Mouse (Mus musculus): ENCODE data around the gene Slc12a9. TPM values are rescaled to one million over a fixed set of nuclear protein-coding genes. Genes with fewer than 3 reads are reported as not detected.

Slc12a9 gene
- total and polyA plus RNA-seq, 3 experiments: 3.0 to 11.1 (median 7.9) TPM

DNA sequence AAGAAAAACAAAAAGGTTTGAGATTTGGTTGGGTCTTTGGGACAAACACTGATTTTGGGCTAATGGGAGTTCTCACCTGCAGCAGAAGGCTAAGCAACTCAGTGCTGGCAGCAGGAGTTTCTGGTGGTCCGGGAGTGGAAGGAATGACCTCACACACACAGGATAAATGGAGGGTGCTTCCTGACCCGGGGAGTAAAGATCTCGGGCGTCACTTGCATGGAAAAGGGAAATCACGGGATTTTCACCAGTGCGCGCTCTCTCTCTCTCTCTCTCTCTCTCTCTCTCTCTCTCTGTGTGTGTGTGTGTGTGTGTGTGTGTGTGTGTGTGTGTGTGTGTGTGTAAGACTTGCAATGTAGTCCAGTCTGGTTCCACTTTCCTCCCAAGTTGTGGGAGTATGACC lies 14.5 kb upstream of the Slc12a9 start:
- H3K36me3 ChIP-seq (replicated peaks in 1 of 2; ENCODE audit: control insufficient read depth in 1 of 2, insufficient read depth in 1 of 2, low read length in 1 of 2): no peaks in the 10 kb centered on the region
- H3K4me2 ChIP-seq (ENCODE audit: insufficient read depth, low read depth, poor library complexity, severe bottlenecking): no peak overlapping the region
- no peak overlapping the region for H3K4me3 ChIP-seq (replicated peaks in 1 of 3; ENCODE audit: low read depth in 2 of 3, low read length in 2 of 3, poor library complexity in 1 of 3)
- peaks cover 6% of the 10 kb centered on the region for H3K9me3 ChIP-seq (replicated peaks; ENCODE audit: low read length)
- in situ Hi-C loops (cut with MboI; ENCODE audit: low pct_ligation_motif_present, low pct_unique_long_range_greater_than_20kb, low sequenced_read_pairs): no loop called here
- TF ChIP-seq MXI1 (IDR thresholded peaks at IDR 0.05; ENCODE audit: low read depth, low read length) (no peak), ZC3H11A (IDR thresholded peaks at IDR 0.05; ENCODE audit: low read depth, low read length) (no peak), NELFE (IDR thresholded peaks at IDR 0.05; ENCODE audit: low read depth, low read length) (no peak), UBTF (IDR thresholded peaks at IDR 0.05; ENCODE audit: low read depth, low read length) (no peak), USF1 (IDR thresholded peaks at IDR 0.05; ENCODE audit: low read depth, low read length) (no peak), JUND (conservative IDR thresholded peaks at IDR 0.05; ENCODE audit: low read depth, low read length) (no peak), POLR2AphosphoS2 (IDR thresholded peaks at IDR 0.05; ENCODE audit: low read depth, low read length) (no peak), MAFK (IDR thresholded peaks at IDR 0.05; ENCODE audit: insufficient replicate concordance, low read length) (no peak), TBP (conservative IDR thresholded peaks at IDR 0.05; ENCODE audit: low read depth, low read length) (no peak), CTCF (conservative IDR thresholded peaks at IDR 0.05 in 1 of 2, IDR thresholded peaks at IDR 0.05 in 1 of 2; ENCODE audit: low read depth in 2 of 2, low read length in 2 of 2) (no peak), SMC3 (IDR thresholded peaks at IDR 0.05; ENCODE audit: low read depth, low read length) (no peak), JUN (IDR thresholded peaks at IDR 0.05; ENCODE audit: insufficient read depth, low read depth, low read length) (no peak), MAZ (IDR thresholded peaks at IDR 0.05; ENCODE audit: low read depth, low read length) (no peak), MEF2A (IDR thresholded peaks at IDR 0.05; ENCODE audit: borderline replicate concordance, low read depth, low read length) (no peak)
- no peak overlapping the region for H3K9ac ChIP-seq (ENCODE audit: insufficient read depth, low read depth)
- H3K4me1 ChIP-seq (ENCODE audit: control insufficient read depth in 1 of 2, insufficient read depth in 2 of 2): peaks cover 10 to 45% of the 10 kb centered on the region in 2 experiments; a peak in 3 of 4 replicates
- dilution Hi-C loops (cut with MboI; ENCODE audit: extremely low pct_ligation_motif_present, extremely low pct_unique_long_range_greater_than_20kb, low sequenced_read_pairs): no loop called here
- H3K27me3 ChIP-seq (replicated peaks): peaks cover 44% of the 10 kb centered on the region
- DNase-seq (ENCODE audit: extremely low read depth): no peak
- H3K27ac ChIP-seq (ENCODE audit: insufficient read depth, low read depth): no peak overlapping the region
- H3K79me2 ChIP-seq (replicated peaks; ENCODE audit: control insufficient read depth, extremely low read depth, insufficient read depth, poor library complexity, severe bottlenecking): no peaks in the 10 kb centered on the region

DNA sequence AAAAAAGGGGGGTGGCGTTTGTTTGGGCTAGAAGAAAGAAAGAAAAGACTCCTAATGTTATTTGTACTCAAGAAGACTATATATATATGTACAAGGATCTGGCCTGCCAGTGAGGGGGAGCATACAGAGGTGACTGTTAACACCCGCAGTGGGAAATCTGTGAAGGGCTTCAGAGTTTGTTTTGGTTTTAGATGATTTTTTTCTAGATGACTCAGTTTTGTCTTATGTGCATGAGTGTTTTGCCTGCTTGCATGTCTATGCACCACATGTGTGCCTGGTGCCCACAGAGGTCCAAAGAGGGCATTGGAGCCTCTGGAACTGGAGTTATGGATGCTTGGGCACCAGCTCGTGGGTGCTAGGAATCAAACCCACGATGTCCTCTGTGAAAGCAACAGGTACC lies 13.6 kb upstream of the Slc12a9 start:
- no peaks in the 10 kb centered on the region for H3K79me2 ChIP-seq (replicated peaks; ENCODE audit: control insufficient read depth, extremely low read depth, insufficient read depth, poor library complexity, severe bottlenecking)
- no peak overlapping the region for H3K4me2 ChIP-seq (ENCODE audit: insufficient read depth, low read depth, poor library complexity, severe bottlenecking)
- H3K27ac ChIP-seq (ENCODE audit: insufficient read depth, low read depth): no peak overlapping the region
- no peak overlapping the region for H3K4me3 ChIP-seq (replicated peaks in 1 of 3; ENCODE audit: low read depth in 2 of 3, low read length in 2 of 3, poor library complexity in 1 of 3)
- in situ Hi-C loops (cut with MboI; ENCODE audit: low pct_ligation_motif_present, low pct_unique_long_range_greater_than_20kb, low sequenced_read_pairs): no loop called here
- no peaks in the 10 kb centered on the region for H3K36me3 ChIP-seq (replicated peaks in 1 of 2; ENCODE audit: control insufficient read depth in 1 of 2, insufficient read depth in 1 of 2, low read length in 1 of 2)
- peaks cover 6 to 38% of the 10 kb centered on the region in 2 experiments; a peak in 3 of 4 replicates for H3K4me1 ChIP-seq (ENCODE audit: control insufficient read depth in 1 of 2, insufficient read depth in 2 of 2)
- peaks cover 35% of the 10 kb centered on the region for H3K27me3 ChIP-seq (replicated peaks)
- dilution Hi-C loops (cut with MboI; ENCODE audit: extremely low pct_ligation_motif_present, extremely low pct_unique_long_range_greater_than_20kb, low sequenced_read_pairs): no loop called here
- no peak for DNase-seq (ENCODE audit: extremely low read depth)
- TF ChIP-seq MYC (IDR thresholded peaks at IDR 0.05; ENCODE audit: low read depth, low read length) (no peak), ZKSCAN1 (IDR thresholded peaks at IDR 0.05; ENCODE audit: borderline replicate concordance, low read depth, low read length) (no peak), PAX5 (IDR thresholded peaks at IDR 0.05; ENCODE audit: low read length) (no peak), MAX (IDR thresholded peaks at IDR 0.05; ENCODE audit: low read length) (no peak), MAZ (IDR thresholded peaks at IDR 0.05; ENCODE audit: low read depth, low read length) (no peak), HCFC1 (IDR thresholded peaks at IDR 0.05; ENCODE audit: low read depth, low read length) (no peak), E2F4 (IDR thresholded peaks at IDR 0.05; ENCODE audit: insufficient replicate concordance, low read depth, low read length) (no peak), MAFK (IDR thresholded peaks at IDR 0.05; ENCODE audit: insufficient replicate concordance, low read length) (no peak), CHD1 (IDR thresholded peaks at IDR 0.05; ENCODE audit: low read depth, low read length) (no peak), ZNF384 (IDR thresholded peaks at IDR 0.05; ENCODE audit: low read depth, low read length) (no peak), EP300 (IDR thresholded peaks at IDR 0.05; ENCODE audit: low read length) (no peak), ZMIZ1 (IDR thresholded peaks at IDR 0.05; ENCODE audit: low read depth, low read length) (no peak)
- peaks cover 6% of the 10 kb centered on the region for H3K9me3 ChIP-seq (replicated peaks; ENCODE audit: low read length)
- H3K9ac ChIP-seq (ENCODE audit: insufficient read depth, low read depth): no peak overlapping the region
